Mouse (Mus musculus) limb, embryonic 11.5 days (tissue): ENCODE measurements around the gene Phf2. TPM values are rescaled to one million over a fixed set of nuclear protein-coding genes. Genes with fewer than 3 reads are reported as not detected.

Experiments
- ATAC-seq: fragments of 200-750 bp; cut with Nextera tagmentation; 2 replicates; pipeline ENCODE4 v1.8.0; 2017; ENCODE audit warnings: low read depth; ENCODE audit not compliant: insufficient number of reproducible peaks, low FRiP score, low TSS enrichment
- DNase-seq: peaks from one replicate; pipeline ENCODE4 v3.0.0-alpha.2; 2015; ENCODE audit warnings: low spot score
- H3K27ac ChIP-seq: fragments of 300-500 bp; sonication (generic); replicated peaks from 2 replicates; pipeline ENCODE4 v1.5.1; 2014; ENCODE audit warnings: low read depth, mild to moderate bottlenecking, low read length
- H3K27me3 ChIP-seq: fragments of 300-500 bp; sonication (generic); 2 replicates; pipeline ENCODE4 v1.6.1; 2014; ENCODE audit warnings: mild to moderate bottlenecking, low read length, mixed read lengths; ENCODE audit not compliant: control insufficient read depth, insufficient read depth
- H3K36me3 ChIP-seq: fragments of 300-500 bp; sonication (generic); 2 replicates; pipeline ENCODE4 v1.6.1; 2014; ENCODE audit warnings: mild to moderate bottlenecking, low read length, moderate library complexity, mixed read lengths; ENCODE audit not compliant: control insufficient read depth, insufficient read depth
- H3K4me1 ChIP-seq: fragments of 300-500 bp; sonication (generic); 2 replicates; pipeline ENCODE4 v1.6.1; 2014; ENCODE audit warnings: low read length, mixed read lengths; ENCODE audit not compliant: control insufficient read depth, insufficient read depth
- H3K4me2 ChIP-seq: fragments of 300-500 bp; sonication (generic); 2 replicates; pipeline ENCODE4 v1.6.1; 2014; ENCODE audit warnings: low read depth, mild to moderate bottlenecking, moderate library complexity; ENCODE audit not compliant: severe bottlenecking
- H3K4me3 ChIP-seq: fragments of 300-500 bp; sonication (generic); 2 replicates; pipeline ENCODE4 v1.5.1; 2014; ENCODE audit warnings: low read depth, low read length
- H3K9ac ChIP-seq: fragments of 300-500 bp; sonication (generic); 2 replicates; pipeline ENCODE4 v1.6.1; 2014; ENCODE audit warnings: mild to moderate bottlenecking, low read length
- H3K9me3 ChIP-seq: fragments of 300-500 bp; sonication (generic); 2 replicates; pipeline ENCODE4 v1.6.1; 2016; ENCODE audit warnings: low read length; ENCODE audit not compliant: control insufficient read depth
- WGBS: fragments of 180-500 bp; shearing (Covaris S2); extraction: QIAGEN DNeasy Blood & Tissue Kit; methylation state at CpG from one replicate; pipeline ENCODE4 v1.1.7; 2014; 5-methylcytosine and 5-hydroxymethylcytosine counted together
- polyA plus RNA-seq: library from polyadenylated mRNA; unstranded; fragments of >200 nt; fragmentation: Nextera tagmentation; extraction: Ambion mirVana; gene quantifications from 2 replicates; pipeline ENCODE4 v1.2.1, GENCODE M21; 2014

The Phf2 gene
- 10.3 and 11.6 TPM in 2 replicates for polyA plus RNA-seq

- Histone ChIP-seq H3K9me3 (no peaks in the 10 kb centered on the region), H3K4me1 (peaks cover 19% of the 10 kb centered on the region), H3K27ac (peak within 1 kb of the TSS; percentile 87), H3K27me3 (no peaks in the 10 kb centered on the region), H3K36me3 (no peaks in the 10 kb centered on the region), H3K9ac (peak within 1 kb of the TSS; percentile 99), H3K4me3 (peak within 1 kb of the TSS; percentile 52), H3K4me2 (peak within 1 kb of the TSS; percentile 77)
- peak; percentile 65 for DNase-seq
- peak; percentile 27 for ATAC-seq
- WGBS, result under 1% methylated on average over 35 of the region's 117 CpGs
These were observed at the start of gene Phf2 for GRCm38 (mm10) chr13:48870771-48871731. Gene Phf2 (minus strand): TSS chr13:48871119.

GRCm38 (mm10) chr13:48919756-48920415 is 49.0 kb upstream of the Phf2 start:
- H3K9ac ChIP-seq, result no peak overlapping the region
- no peak overlapping the region for H3K27ac ChIP-seq
- no peaks in the 10 kb centered on the region for H3K9me3 ChIP-seq
- no peak overlapping the region for H3K4me3 ChIP-seq
- no peak overlapping the region for H3K4me2 ChIP-seq
- H3K27me3 ChIP-seq, result no peaks in the 10 kb centered on the region
- WGBS, result 88% methylated on average over 7 of the region's 7 CpGs
- no peak for DNase-seq
- H3K36me3 ChIP-seq, result peaks cover 14% of the 10 kb centered on the region
- no peak for ATAC-seq
- H3K4me1 ChIP-seq, result no peaks in the 10 kb centered on the region

- ATAC-seq (no peak), DNase-seq (no peak)
- Histone ChIP-seq H3K9me3 (no peaks in the 10 kb centered on the region), H3K27ac (no peak overlapping the region), H3K4me1 (no peaks in the 10 kb centered on the region), H3K4me2 (no peak overlapping the region), H3K9ac (no peak overlapping the region), H3K4me3 (no peak overlapping the region), H3K36me3 (peaks cover 17% of the 10 kb centered on the region), H3K27me3 (no peaks in the 10 kb centered on the region)
- WGBS, result 95% methylated on average over 3 of the region's 3 CpGs
These were observed 46.2 kb upstream of the Phf2 start for GRCm38 (mm10) chr13:48917113-48917599.

GRCm38 (mm10) chr13:48913680-48914079 is 42.8 kb upstream of the Phf2 start:
- Histone ChIP-seq H3K9ac (no peak overlapping the region), H3K27ac (no peak overlapping the region), H3K9me3 (no peaks in the 10 kb centered on the region), H3K4me3 (no peak overlapping the region), H3K36me3 (peaks cover 10% of the 10 kb centered on the region), H3K4me1 (no peaks in the 10 kb centered on the region), H3K27me3 (no peaks in the 10 kb centered on the region), H3K4me2 (no peak overlapping the region)
- ATAC-seq (no peak), DNase-seq (no peak)
- 97% methylated on average over 1 of the region's 1 CpGs for WGBS

GRCm38 (mm10) chr13:48913141-48913540 is 42.2 kb upstream of the Phf2 start:
- Histone ChIP-seq H3K4me3 (no peak overlapping the region), H3K4me1 (no peaks in the 10 kb centered on the region), H3K27ac (no peak overlapping the region), H3K27me3 (no peaks in the 10 kb centered on the region), H3K9ac (no peak overlapping the region), H3K4me2 (no peak overlapping the region), H3K36me3 (peaks cover 11% of the 10 kb centered on the region), H3K9me3 (no peaks in the 10 kb centered on the region)
- 78% methylated on average over 3 of the region's 3 CpGs for WGBS
- no peak for DNase-seq
- ATAC-seq, result no peak

GRCm38 (mm10) chr13:48911426-48911825 is 40.5 kb upstream of the Phf2 start:
- Histone ChIP-seq H3K9ac (no peak overlapping the region), H3K9me3 (no peaks in the 10 kb centered on the region), H3K27ac (no peak overlapping the region), H3K36me3 (peaks cover 11% of the 10 kb centered on the region), H3K4me2 (no peak overlapping the region), H3K27me3 (no peaks in the 10 kb centered on the region), H3K4me1 (no peaks in the 10 kb centered on the region), H3K4me3 (no peak overlapping the region)
- WGBS, result 88% methylated on average over 7 of the region's 7 CpGs
- ATAC-seq (no peak), DNase-seq (no peak)

- Histone ChIP-seq H3K36me3 (peaks cover 14% of the 10 kb centered on the region), H3K4me1 (no peaks in the 10 kb centered on the region), H3K9me3 (no peaks in the 10 kb centered on the region), H3K4me3 (no peak overlapping the region), H3K27ac (no peak overlapping the region), H3K27me3 (no peaks in the 10 kb centered on the region), H3K4me2 (no peak overlapping the region), H3K9ac (no peak overlapping the region)
- WGBS, result 97% methylated on average over 2 of the region's 2 CpGs
- DNase-seq (no peak), ATAC-seq (no peak)
These were observed 34.5 kb upstream of the Phf2 start for GRCm38 (mm10) chr13:48905458-48905857.

GRCm38 (mm10) chr13:48895376-48895775 is 24.5 kb upstream of the Phf2 start:
- H3K27me3 ChIP-seq, result no peaks in the 10 kb centered on the region
- H3K27ac ChIP-seq, result no peak overlapping the region
- WGBS, result 90% methylated on average over 5 of the region's 5 CpGs
- no peak overlapping the region for H3K4me3 ChIP-seq
- ATAC-seq (no peak), DNase-seq (no peak)
- no peaks in the 10 kb centered on the region for H3K4me1 ChIP-seq
- no peak overlapping the region for H3K4me2 ChIP-seq
- no peak overlapping the region for H3K9ac ChIP-seq
- H3K36me3 ChIP-seq, result peaks cover 14% of the 10 kb centered on the region
- no peaks in the 10 kb centered on the region for H3K9me3 ChIP-seq
